Comparison of ENCODE assay signal across 8 mouse cellular contexts in the genomic region with DNA sequence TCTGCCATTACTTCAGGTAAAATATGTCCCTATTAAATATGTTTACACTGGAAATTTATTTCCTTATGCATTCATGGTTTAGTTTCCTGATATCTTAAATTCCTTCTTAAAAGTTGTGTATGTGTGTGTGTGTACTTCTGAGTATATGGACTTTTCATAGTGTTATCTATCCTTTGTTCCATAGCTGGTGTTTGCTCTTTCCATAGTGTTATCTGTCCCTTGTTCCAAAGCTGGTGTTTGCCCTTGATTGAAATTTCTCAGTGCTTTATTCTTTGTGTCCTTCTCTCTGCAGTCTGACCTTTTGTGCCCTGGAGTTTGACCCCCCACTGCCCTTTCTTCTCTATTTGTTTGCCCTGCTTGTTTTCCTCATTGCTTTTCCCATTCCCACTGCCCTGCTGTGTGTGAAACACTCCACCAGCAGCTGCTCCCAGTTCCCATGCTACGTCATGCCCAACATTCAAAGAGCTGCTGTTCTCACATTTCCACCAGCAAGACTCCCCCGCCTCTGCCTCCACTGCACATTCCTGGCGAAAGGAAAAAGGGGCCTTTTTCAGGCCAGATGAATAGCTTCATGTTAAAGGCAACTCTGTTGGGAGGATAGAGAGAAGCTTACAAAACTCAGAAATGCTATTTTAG.
DNase-seq lines count a peak whose midpoint lies in the region; ATAC-seq and TF ChIP-seq lines count a peak whose summit lies in the region.

No protein-coding gene starts in this region.

- H3K9ac ChIP-seq in intestine, embryonic 15.5 days, result no peak overlapping the region
- no peak overlapping the region for H3K9ac ChIP-seq in intestine, postnatal 0 days (ENCODE audit: low read depth, low read length)
- no peak overlapping the region for H3K9ac ChIP-seq in forebrain, embryonic 16.5 days (replicated peaks; ENCODE audit: low read depth, low read length)
- no peak overlapping the region for H3K9ac ChIP-seq in liver, embryonic 14.5 days (replicated peaks)
- no peak overlapping the region for H3K9ac ChIP-seq in neural tube, embryonic 12.5 days

- no peaks in the 10 kb centered on the region for H3K4me1 ChIP-seq in intestine, embryonic 15.5 days (replicated peaks)
- no peaks in the 10 kb centered on the region for H3K4me1 ChIP-seq in intestine, postnatal 0 days (replicated peaks; ENCODE audit: control insufficient read depth, insufficient read depth, low read length)
- H3K4me1 ChIP-seq in forebrain, embryonic 16.5 days (replicated peaks; ENCODE audit: control insufficient read depth, insufficient read depth, low read length), result no peaks in the 10 kb centered on the region
- H3K4me1 ChIP-seq in liver, embryonic 14.5 days (replicated peaks; ENCODE audit: control insufficient read depth in 2 of 2, insufficient read depth in 2 of 2, low read length in 1 of 2), result no peaks in the 10 kb centered on the region
- no peaks in the 10 kb centered on the region for H3K4me1 ChIP-seq in neural tube, embryonic 12.5 days

- DNase-seq in layer of hippocampus, adult 18-20 months (ENCODE audit: low spot score in 2 of 2), result peak; percentile 5 to 31
- peak; percentile 0 to 9 (median 1) for DNase-seq in liver, embryonic 14.5 days (ENCODE audit: low read depth in 3 of 3, low spot score in 3 of 3)
- no peak for DNase-seq in urinary bladder, adult 18-20 months (ENCODE audit: low spot score in 2 of 2)
- DNase-seq in urinary bladder, postnatal 36 days (ENCODE audit: low spot score in 2 of 2), result no peak

- no peaks in the 10 kb centered on the region for H3K36me3 ChIP-seq in intestine, embryonic 15.5 days
- no peaks in the 10 kb centered on the region for H3K36me3 ChIP-seq in intestine, postnatal 0 days (ENCODE audit: control insufficient read depth, insufficient read depth)
- H3K36me3 ChIP-seq in forebrain, embryonic 16.5 days (ENCODE audit: control insufficient read depth, insufficient read depth), result no peaks in the 10 kb centered on the region
- no peaks in the 10 kb centered on the region for H3K36me3 ChIP-seq in liver, embryonic 14.5 days (replicated peaks; ENCODE audit: control insufficient read depth, insufficient read depth, low read depth)
- no peaks in the 10 kb centered on the region for H3K36me3 ChIP-seq in neural tube, embryonic 12.5 days

- TF ChIP-seq CTCF in intestine, postnatal 0 days (IDR thresholded peaks at IDR 0.05; ENCODE audit: low read depth), result no peak
- TF ChIP-seq CTCF in liver, embryonic 14.5 days (IDR thresholded peaks at IDR 0.05; ENCODE audit: low read depth), result no peak

- no peak for TF ChIP-seq EP300 in liver, embryonic 14.5 days (IDR thresholded peaks at IDR 0.05; ENCODE audit: low read depth)

- ATAC-seq in intestine, embryonic 15.5 days, result peak; percentile 87
- no peak for ATAC-seq in intestine, postnatal 0 days
- peak; percentile 97 for ATAC-seq in forebrain, embryonic 16.5 days
- peak; percentile 45; the same call in 1 of the 2 replicates for ATAC-seq in liver, embryonic 14.5 days (ENCODE audit: insufficient read depth)
- peak; percentile 93 for ATAC-seq in neural tube, embryonic 12.5 days (ENCODE audit: low FRiP score, low read depth)

- no peak overlapping the region for H3K27ac ChIP-seq in intestine, embryonic 15.5 days
- no peak overlapping the region for H3K27ac ChIP-seq in intestine, postnatal 0 days (ENCODE audit: low read depth, low read length)
- no peak overlapping the region for H3K27ac ChIP-seq in forebrain, embryonic 16.5 days (ENCODE audit: low read length)
- H3K27ac ChIP-seq in liver, embryonic 14.5 days, result no peak overlapping the region
- H3K27ac ChIP-seq in neural tube, embryonic 12.5 days, result no peak overlapping the region

- no peaks in the 10 kb centered on the region for H3K27me3 ChIP-seq in intestine, embryonic 15.5 days (replicated peaks)
- no peaks in the 10 kb centered on the region for H3K27me3 ChIP-seq in intestine, postnatal 0 days (replicated peaks; ENCODE audit: control insufficient read depth, insufficient read depth, low read length)
- H3K27me3 ChIP-seq in forebrain, embryonic 16.5 days (replicated peaks; ENCODE audit: control insufficient read depth, insufficient read depth, low read length), result no peaks in the 10 kb centered on the region
- H3K27me3 ChIP-seq in liver, embryonic 14.5 days (ENCODE audit: control insufficient read depth, insufficient read depth, low read length), result no peaks in the 10 kb centered on the region
- H3K27me3 ChIP-seq in neural tube, embryonic 12.5 days (replicated peaks), result no peaks in the 10 kb centered on the region

- H3K4me2 ChIP-seq in intestine, embryonic 15.5 days (replicated peaks), result no peak overlapping the region
- no peak overlapping the region for H3K4me2 ChIP-seq in intestine, postnatal 0 days (replicated peaks; ENCODE audit: low read depth)
- H3K4me2 ChIP-seq in forebrain, embryonic 16.5 days (ENCODE audit: low read length), result no peak overlapping the region
- no peak overlapping the region for H3K4me2 ChIP-seq in liver, embryonic 14.5 days (ENCODE audit: low read depth)
- H3K4me2 ChIP-seq in neural tube, embryonic 12.5 days (replicated peaks), result no peak overlapping the region

- H3K4me3 ChIP-seq in intestine, embryonic 15.5 days (replicated peaks), result no peak overlapping the region
- H3K4me3 ChIP-seq in intestine, postnatal 0 days (ENCODE audit: low read depth, low read length), result no peak overlapping the region
- no peak overlapping the region for H3K4me3 ChIP-seq in forebrain, embryonic 16.5 days (replicated peaks; ENCODE audit: low read length)
- H3K4me3 ChIP-seq in liver, embryonic 14.5 days (ENCODE audit: insufficient read depth in 1 of 2, low read depth in 2 of 2, low read length in 2 of 2), result no peak overlapping the region
- H3K4me3 ChIP-seq in neural tube, embryonic 12.5 days, result no peak overlapping the region

- no peaks in the 10 kb centered on the region for H3K9me3 ChIP-seq in intestine, embryonic 15.5 days
- H3K9me3 ChIP-seq in intestine, postnatal 0 days (ENCODE audit: control insufficient read depth), result no peaks in the 10 kb centered on the region
- H3K9me3 ChIP-seq in forebrain, embryonic 16.5 days (ENCODE audit: control insufficient read depth, low read length), result no peaks in the 10 kb centered on the region
- no peaks in the 10 kb centered on the region for H3K9me3 ChIP-seq in liver, embryonic 14.5 days (ENCODE audit: control insufficient read depth, low read length)
- H3K9me3 ChIP-seq in neural tube, embryonic 12.5 days, result no peaks in the 10 kb centered on the region

- WGBS in intestine, embryonic 15.5 days, result 38% methylated on average over 3 of the region's 3 CpGs
- 44% methylated on average over 3 of the region's 3 CpGs for WGBS in intestine, postnatal 0 days
- 33% methylated on average over 3 of the region's 3 CpGs for WGBS in forebrain, embryonic 16.5 days
- 41% methylated on average over 3 of the region's 3 CpGs for WGBS in liver, embryonic 14.5 days (ENCODE audit: insufficient replicate concordance)
- WGBS in neural tube, embryonic 12.5 days, result 16% methylated on average over 3 of the region's 3 CpGs

Comparison
In these comparisons a context has a peak if more than half of its experiments do, and no peak if none do; other contexts are left out.
1. DNase-seq: peak in layer of hippocampus, adult 18-20 months (2 of 2) and liver, embryonic 14.5 days (3 of 3); none in urinary bladder, adult 18-20 months (0 of 2) and urinary bladder, postnatal 36 days (0 of 2).